27 mouse cellular contexts compared by ENCODE assay signal in genomic region chr6:67264935-67265334, GRCm38 (mm10). TPM values are rescaled to one million over a fixed set of nuclear protein-coding genes. Genes with fewer than 3 reads are reported as not detected.
DNase-seq lines count a peak whose midpoint lies in the region; ATAC-seq and TF ChIP-seq lines count a peak whose summit lies in the region.
"Had no signal": no experiment of that assay in that cellular context is flagged by ENCODE, and none has a peak within 500 bp of the region (broad histone marks: within the 10 kb centered on the region; RNA-seq: fewer than 3 reads in every experiment).

No protein-coding gene starts in this region.

- H3K27ac ChIP-seq in liver, embryonic 11.5 days (ENCODE audit: low read depth, low read length) = no peak overlapping the region
- H3K27ac ChIP-seq in liver, embryonic 15.5 days (replicated peaks) = peak overlapping the region; percentile 46; the same call in 1 of the 2 replicates
- H3K27ac ChIP-seq: embryonic facial prominence, embryonic 13.5 days; heart, adult 2 months; hindbrain, embryonic 14.5 days; kidney, embryonic 15.5 days; limb, embryonic 12.5 days had no signal

- peaks cover 7% of the 10 kb centered on the region; the same call in 1 of the 2 replicates for H3K4me1 ChIP-seq in liver, embryonic 11.5 days (replicated peaks; ENCODE audit: control insufficient read depth, insufficient read depth, low read length)
- H3K4me1 ChIP-seq in G1E (ENCODE audit: insufficient read depth, low read depth, low read length) = peaks cover 15% of the 10 kb centered on the region
- H3K4me1 ChIP-seq in liver, embryonic 15.5 days (replicated peaks) = peaks cover 22% of the 10 kb centered on the region
- H3K4me1 ChIP-seq: heart, embryonic 12.5 days had no signal

- no peak for ATAC-seq in liver, embryonic 11.5 days (replicated peaks; ENCODE audit: low FRiP score)
- ATAC-seq in G1E (ENCODE audit: extremely low read depth, insufficient number of reproducible peaks, low FRiP score, poor library complexity, severe bottlenecking) = no peak
- no peak for ATAC-seq in liver, embryonic 15.5 days (ENCODE audit: insufficient read depth)
- ATAC-seq: forebrain, embryonic 16.5 days; lung, postnatal 0 days; midbrain, embryonic 16.5 days had no signal

- no peaks in the 10 kb centered on the region for H3K36me3 ChIP-seq in liver, embryonic 11.5 days (ENCODE audit: control insufficient read depth, insufficient read depth, low read length)
- peaks cover 9% of the 10 kb centered on the region for H3K36me3 ChIP-seq in G1E (replicated peaks)
- H3K36me3 ChIP-seq in liver, embryonic 15.5 days (replicated peaks) = no peaks in the 10 kb centered on the region
- H3K36me3 ChIP-seq: embryonic facial prominence, embryonic 13.5 days; forebrain, embryonic 10.5 days; heart, embryonic 12.5 days; kidney, embryonic 15.5 days; limb, embryonic 12.5 days had no signal

- no peak for TF ChIP-seq CTCF in G1E (IDR thresholded peaks at IDR 0.05; ENCODE audit: low read depth, low read length)

- DNase-seq in liver (peak; percentile 24), G1E (ENCODE audit: low spot score) (peak; percentile 4)
- DNase-seq in liver, embryonic 11.5 days (ENCODE audit: low spot score) = no peak
- DNase-seq in c-Kit-positive CD71-positive TER-119-positive erythroid progenitor cells, embryonic 14.5 days (ENCODE audit: low spot score) = peak; percentile 31
- DNase-seq in gastrocnemius, postnatal 14 days = no peak
- no peak for DNase-seq in heart, adult 11 months
- DNase-seq in gastrocnemius, postnatal 10 days = no peak
- DNase-seq: adrenal gland, postnatal 25 days; cerebellum, adult 2 months; cerebellum, postnatal 36 days; gastrocnemius, postnatal 36 days; heart, adult 2 months; kidney, adult 11 months; kidney, postnatal 25 days; lung, adult 18-20 months; lung, postnatal 4 days; spleen, adult 18-20 months had no signal

- no peak overlapping the region; the same call in 1 of the 2 replicates for H3K4me2 ChIP-seq in liver, embryonic 11.5 days
- H3K4me2 ChIP-seq in liver, embryonic 15.5 days = peak overlapping the region; percentile 87
- H3K4me2 ChIP-seq: embryonic facial prominence, embryonic 13.5 days; heart, embryonic 12.5 days had no signal

- no peak overlapping the region for H3K4me3 ChIP-seq in liver, embryonic 11.5 days (ENCODE audit: low read depth, low read length)
- H3K4me3 ChIP-seq in G1E (ENCODE audit: low read depth, low read length) = no peak overlapping the region
- H3K4me3 ChIP-seq in liver, embryonic 15.5 days (replicated peaks) = no peak overlapping the region
- H3K4me3 ChIP-seq: embryonic facial prominence, embryonic 13.5 days; heart, adult 2 months; heart, embryonic 12.5 days; kidney, embryonic 15.5 days; limb, embryonic 12.5 days had no signal

- H3K9ac ChIP-seq in liver, embryonic 11.5 days (ENCODE audit: low read depth, low read length) = no peak overlapping the region
- no peak overlapping the region for H3K9ac ChIP-seq in liver, embryonic 15.5 days
- H3K9ac ChIP-seq: embryonic facial prominence, embryonic 13.5 days; heart, embryonic 12.5 days; hindbrain, embryonic 14.5 days; kidney, embryonic 15.5 days; limb, embryonic 12.5 days had no signal

- intact Hi-C loops in gastrocnemius, postnatal 14 days (cut with DNase I; ENCODE audit: low total_unique reads) = no loop called here

- 55% methylated on average over 7 of the region's 7 CpGs for WGBS in liver, embryonic 11.5 days
- 23% methylated on average over 7 of the region's 7 CpGs for WGBS in liver, embryonic 15.5 days (ENCODE audit: insufficient replicate concordance)

- H3K27me3 ChIP-seq in liver, embryonic 11.5 days (replicated peaks; ENCODE audit: control insufficient read depth, insufficient read depth, low read length) = no peaks in the 10 kb centered on the region
- H3K27me3 ChIP-seq in G1E (ENCODE audit: insufficient read depth, low read length) = no peaks in the 10 kb centered on the region
- no peaks in the 10 kb centered on the region for H3K27me3 ChIP-seq in liver, embryonic 15.5 days
- H3K27me3 ChIP-seq: embryonic facial prominence, embryonic 13.5 days; heart, embryonic 12.5 days; kidney, embryonic 15.5 days; limb, embryonic 12.5 days had no signal

- no peaks in the 10 kb centered on the region for H3K9me3 ChIP-seq in liver, embryonic 11.5 days (ENCODE audit: control insufficient read depth, low read length)
- no peaks in the 10 kb centered on the region for H3K9me3 ChIP-seq in G1E (replicated peaks)
- H3K9me3 ChIP-seq in liver, embryonic 15.5 days (replicated peaks) = no peaks in the 10 kb centered on the region
- H3K9me3 ChIP-seq: embryonic facial prominence, embryonic 13.5 days; forebrain, embryonic 10.5 days; heart, embryonic 12.5 days; kidney, embryonic 15.5 days; limb, embryonic 12.5 days had no signal

RNA-seq across cellular contexts. Expression of gene Serbp1, which starts 27.0 kb away (rescaled TPM):
- 698 and 755 TPM in 2 replicates for polyA plus RNA-seq in liver, embryonic 11.5 days (2014; fragmentation: Nextera tagmentation; extraction: Ambion mirVana)
- 1,171 and 1,332 TPM in 2 replicates for total RNA-seq in G1E (2014; fragmentation: Nextera tagmentation)
- total RNA-seq in G1E (2017) = 1,188 and 1,473 TPM in 2 replicates
- polyA plus RNA-seq in G1E (2012) = 2,449 and 2,463 TPM in 2 replicates
- 215 and 231 TPM in 2 replicates for polyA plus RNA-seq in liver, embryonic 15.5 days (2015; fragmentation: Nextera tagmentation; extraction: Ambion mirVana)
- 100 to 1,000 TPM; 304 to 369 TPM for total RNA-seq in gastrocnemius, postnatal 14 days (2021)
- total RNA-seq in gastrocnemius, postnatal 10 days (2021) = 100 to 1,000 TPM; 416 to 434 TPM

Comparison
In these comparisons a context has a peak if more than half of its experiments do, and no peak if none do; other contexts are left out.
1. DNase-seq: peak in liver (single experiment), G1E (single experiment) and c-Kit-positive CD71-positive TER-119-positive erythroid progenitor cells, embryonic 14.5 days (single experiment); none in liver, embryonic 11.5 days (single experiment), gastrocnemius, postnatal 14 days (single experiment), heart, adult 11 months (single experiment) and gastrocnemius, postnatal 10 days (single experiment).